Mouse (Mus musculus) layer of hippocampus, postnatal 36 days (tissue): ENCODE data around the gene Lpar1. TPM values are rescaled to one million over a fixed set of nuclear protein-coding genes. Genes with fewer than 3 reads are reported as not detected.

Experiments used
- DNase-seq, 2 experiments: peaks; one replicate each; pipeline ENCODE4 v3.0.0; 2022
- total RNA-seq, 2 experiments: library from RNA; stranded (reverse); gene quantifications; 2 replicates each; pipeline ENCODE4 v1.2.3; 2021

Lpar1 gene
- total RNA-seq, 2 experiments from 2014 or later: 21.8 to 27.2 TPM

DNA sequence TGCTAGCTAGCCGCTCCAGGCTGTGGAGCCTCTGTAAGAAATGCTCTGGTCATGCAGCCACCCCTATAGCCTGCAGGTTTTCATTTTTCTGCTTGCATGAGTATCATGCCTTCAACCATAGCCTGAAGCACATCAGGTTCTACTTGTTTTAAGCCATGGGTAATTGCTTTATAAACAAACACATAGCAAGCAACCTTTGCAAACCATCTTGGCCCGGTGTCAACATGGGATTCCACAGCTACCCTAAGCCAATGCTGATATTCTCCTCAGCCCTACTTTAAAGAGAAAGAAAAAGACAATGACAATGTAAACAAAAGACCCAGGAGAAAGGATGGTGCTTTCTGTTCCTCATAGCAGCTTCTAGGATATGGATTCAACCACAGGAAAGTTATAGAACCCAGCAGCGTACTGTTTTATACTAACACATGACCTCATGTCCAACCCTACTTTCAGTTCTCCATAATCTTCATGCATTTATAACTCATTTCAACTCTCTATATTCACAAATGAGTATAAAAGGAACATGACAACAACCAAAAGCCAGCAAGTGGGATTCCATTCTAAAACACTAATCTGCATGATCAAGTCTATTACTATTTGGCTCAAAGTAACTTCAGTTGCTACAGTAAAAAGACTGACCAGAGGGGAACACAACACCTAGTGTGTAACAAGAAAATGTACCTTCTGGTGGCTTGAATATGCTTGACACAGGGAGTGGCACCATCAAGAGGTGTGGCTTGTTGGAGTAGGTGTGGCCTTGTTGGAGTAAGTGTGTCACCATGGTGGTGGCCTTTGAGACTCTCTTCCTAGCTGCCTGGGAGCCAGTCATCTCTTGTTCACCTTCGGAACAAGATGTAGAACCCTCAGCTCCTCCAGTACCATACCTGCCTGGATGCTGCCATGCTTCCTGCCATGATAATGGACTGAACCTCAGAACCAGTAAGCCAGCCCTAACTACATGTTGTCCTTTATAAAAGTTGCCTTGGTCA is 46.9 kb downstream of the Lpar1 start:
- DNase-seq: no peak

DNA sequence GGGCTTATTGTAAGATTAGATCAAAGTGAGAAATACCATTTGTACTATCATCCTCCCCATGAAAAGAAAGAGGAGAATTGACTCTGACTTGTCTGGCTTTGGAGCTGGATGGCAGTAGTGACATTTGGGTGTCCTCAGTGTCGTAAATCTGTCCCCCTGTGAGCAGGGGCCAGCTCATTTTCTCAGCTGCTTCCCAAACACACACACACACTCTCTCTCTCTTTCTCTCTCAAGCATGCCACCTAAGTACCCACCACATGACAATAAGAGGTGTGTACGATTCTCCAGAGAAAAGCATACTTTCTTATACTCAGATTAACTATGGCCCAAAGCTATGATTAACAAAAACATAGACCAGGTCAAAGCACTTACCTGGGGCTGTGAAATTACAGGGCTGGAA is 49.4 kb downstream of the Lpar1 start:
- DNase-seq: no peak

DNA sequence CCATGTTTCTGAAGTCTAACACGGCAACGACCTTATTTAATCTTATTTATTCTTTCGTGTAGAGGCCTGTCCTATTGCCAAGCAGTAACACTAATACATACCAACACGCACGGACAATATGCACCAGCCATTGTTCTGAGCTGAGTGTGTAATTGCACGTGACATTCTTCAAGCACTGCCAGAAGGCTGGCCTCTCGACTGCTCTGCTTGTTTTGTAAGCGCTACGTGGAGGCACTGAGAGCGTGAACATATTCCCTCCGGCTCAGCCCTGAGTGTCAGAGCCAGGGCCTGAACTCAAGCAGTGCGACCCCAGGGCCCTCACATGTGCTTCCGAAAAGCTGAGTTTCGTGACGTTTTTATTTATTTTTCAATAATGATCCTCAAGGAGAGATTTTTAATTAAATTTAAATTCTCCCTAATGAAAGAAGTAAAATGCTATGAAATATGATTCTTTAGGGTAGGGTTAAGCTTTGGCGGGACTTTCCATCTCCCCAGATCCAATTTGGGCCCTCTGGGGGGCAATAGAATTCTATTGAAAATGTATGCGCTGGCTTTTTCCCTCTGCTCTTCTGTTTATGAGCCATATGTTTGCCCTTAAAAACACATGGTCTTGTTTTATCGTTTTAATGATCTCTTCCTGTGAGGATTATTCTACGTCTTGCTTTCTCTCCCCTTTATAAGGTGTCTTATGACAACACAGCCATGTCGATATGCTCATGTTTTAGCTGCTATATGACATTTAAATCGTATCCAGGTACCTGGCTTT is 52.5 kb downstream of the Lpar1 start:
- DNase-seq: no peak

DNA sequence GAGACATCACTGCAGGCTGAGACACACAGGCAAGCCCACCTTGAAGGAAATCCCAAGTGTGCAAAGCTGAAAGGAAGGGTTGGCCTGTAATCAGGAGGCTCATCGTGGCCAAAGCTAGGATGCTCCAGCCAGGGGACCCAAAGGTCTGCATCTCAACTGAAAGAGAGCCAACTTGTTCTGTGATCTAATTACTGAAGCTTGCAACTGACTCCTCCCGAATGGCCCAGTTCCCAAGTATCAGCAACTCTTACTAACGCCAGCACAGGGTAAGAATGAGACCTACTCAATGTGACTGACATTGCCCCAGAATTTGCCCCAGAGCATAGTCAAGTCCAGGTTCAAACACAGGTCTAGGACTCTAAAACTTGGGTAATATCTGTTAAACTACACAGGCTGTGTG is 53.9 kb downstream of the Lpar1 start:
- no peak for DNase-seq

DNA sequence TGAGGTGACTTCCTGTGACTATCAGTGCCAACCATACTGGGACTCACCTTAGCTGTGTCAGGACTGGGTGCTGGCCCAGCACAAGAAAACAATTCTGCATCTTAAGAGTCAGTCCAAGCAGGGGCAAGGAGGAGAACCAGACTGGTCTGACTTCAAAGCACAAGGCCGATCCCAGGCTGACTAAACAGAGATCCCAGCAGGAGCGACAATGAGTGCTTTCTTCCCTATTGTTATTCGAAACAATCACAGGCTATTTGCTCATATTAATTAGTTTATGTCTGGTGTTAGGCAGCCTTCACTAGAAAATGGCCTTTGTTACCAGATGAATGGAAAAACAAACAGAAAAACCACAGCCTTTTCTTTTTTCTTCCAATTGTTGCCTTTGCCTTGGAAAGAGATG is 54.5 kb downstream of the Lpar1 start:
- DNase-seq: no peak

DNA sequence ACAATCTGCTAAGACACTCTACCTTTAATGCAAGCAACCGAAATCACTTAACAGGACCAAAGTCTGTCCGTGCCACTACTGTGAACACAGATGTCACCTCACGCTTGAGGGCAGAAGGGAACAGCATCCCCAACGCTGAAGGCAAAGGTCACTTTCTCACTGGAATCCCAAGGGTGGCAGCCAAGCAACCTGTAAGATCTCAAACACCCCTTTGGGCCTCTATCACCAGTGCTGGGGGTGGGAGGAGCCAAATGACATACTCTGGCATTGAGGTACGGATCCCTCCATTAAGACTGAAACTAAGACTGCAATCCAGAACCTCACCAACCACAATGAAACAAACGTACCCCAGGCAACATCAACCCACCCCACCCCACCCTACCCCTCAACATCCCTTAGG is 55.0 kb downstream of the Lpar1 start:
- DNase-seq: no peak

DNA sequence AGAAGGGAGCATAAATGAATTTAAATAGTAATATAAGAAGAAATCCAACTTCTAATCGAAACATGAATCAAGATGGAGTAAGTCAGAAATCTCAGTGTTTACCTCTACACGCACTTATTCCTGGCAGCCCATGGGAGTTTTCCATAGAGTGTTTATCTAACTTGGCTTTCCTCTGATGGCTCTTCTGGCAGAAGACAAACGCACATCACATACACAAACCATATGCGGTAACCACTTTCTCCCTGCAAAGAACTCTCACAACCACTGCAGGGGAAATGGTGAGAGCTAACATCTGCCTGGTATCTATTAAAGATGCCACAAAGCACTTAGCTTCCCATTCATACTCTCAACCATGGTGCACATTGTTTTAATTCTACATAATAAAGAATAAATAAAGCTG is 56.4 kb downstream of the Lpar1 start:
- DNase-seq: no peak

DNA sequence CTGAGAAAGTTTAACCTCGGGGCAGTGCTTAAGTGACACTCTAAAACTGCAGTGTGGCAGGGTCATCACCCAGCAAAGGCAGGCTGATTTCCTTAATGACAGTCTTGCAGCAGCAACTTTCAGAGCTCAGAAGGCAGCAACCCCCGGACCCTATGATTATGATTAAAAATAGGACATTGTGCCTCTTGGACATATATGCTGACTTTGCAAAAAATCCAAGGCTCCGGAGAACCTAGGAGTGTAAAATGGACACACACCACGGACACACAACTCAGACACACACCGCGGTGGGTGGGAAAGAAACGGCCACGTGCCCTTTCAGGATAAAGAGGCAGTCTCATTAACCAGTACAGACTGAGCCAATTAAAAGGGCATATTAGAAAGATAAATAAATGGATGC is 57.0 kb downstream of the Lpar1 start:
- DNase-seq: no peak

DNA sequence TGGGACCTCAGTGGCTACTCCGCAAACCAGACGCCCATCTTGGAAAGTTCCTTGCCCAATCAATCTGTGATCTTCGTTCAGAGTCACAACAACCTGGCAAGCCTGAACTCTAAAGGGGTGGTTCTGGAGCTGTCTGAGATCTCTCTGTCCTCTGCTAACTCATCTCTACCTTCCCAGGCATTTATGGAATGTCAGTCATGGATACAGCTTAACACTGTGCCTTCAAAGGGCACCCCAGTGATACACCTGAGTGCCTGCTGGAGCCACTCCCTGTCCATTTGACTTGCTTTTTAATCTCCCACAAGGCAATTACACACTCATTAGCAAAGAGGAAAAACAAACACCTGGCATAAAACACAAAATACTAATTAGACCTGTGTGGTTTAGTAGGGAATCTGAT is 62.0 kb downstream of the Lpar1 start:
- no peak for DNase-seq

DNA sequence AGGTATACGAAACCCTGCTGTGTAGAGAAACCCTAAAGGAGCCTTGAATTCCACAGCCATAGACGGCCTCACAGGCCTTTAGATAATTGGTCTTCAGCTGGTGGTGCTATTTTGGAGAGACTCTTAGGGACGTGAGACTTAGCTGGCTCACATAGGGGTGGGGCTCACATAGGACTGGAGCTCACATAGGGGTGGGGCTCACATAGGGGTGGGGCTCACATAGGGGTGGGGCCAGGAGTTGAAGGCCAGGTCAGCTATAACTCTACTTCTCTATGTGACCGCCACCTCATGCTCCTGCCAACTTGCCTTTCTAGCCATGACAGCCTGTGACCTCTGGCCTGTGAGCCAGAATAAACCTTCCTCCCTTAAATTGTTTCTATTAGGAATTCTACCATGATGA is 63.3 kb downstream of the Lpar1 start:
- DNase-seq: no peak

DNA sequence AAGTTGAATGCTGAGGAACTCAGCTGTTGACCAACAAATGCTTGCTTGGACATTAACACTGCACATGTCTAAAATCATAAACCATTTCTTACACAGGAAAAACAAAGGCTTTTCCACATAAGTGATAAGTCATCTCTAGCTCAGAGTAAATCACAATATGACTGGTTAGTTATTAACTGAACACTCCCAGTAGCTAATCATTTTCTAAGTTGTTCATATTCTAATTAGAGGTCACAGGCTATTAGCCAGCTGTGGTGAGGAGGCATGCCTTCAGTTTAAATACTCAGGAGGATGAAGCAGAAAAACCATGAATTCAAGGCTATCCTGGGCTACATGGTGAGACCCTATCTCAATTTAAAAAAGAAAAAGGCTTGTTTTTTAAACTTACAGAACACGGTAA is 75.1 kb downstream of the Lpar1 start:
- no peak for DNase-seq

DNA sequence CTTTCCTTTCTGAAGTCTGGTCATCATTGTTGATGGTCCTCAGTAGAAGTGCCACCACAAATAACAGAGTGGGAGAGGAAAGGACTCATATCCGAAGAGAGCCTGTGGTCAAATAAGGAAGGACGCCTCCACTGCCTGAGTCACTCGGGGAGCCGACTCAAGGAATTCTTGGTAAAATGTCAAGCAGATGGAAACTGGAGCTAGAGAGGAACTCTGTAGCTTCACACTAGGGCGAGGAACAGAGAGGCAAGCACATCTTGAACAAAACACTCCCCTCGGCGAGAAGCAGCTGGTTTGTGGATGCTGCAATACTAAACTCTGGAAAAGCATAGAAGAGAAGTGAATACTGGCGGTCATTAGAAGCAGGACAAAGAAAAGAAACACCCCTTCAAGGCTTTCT is 76.0 kb downstream of the Lpar1 start:
- DNase-seq: peak; percentile 10 to 11

DNA sequence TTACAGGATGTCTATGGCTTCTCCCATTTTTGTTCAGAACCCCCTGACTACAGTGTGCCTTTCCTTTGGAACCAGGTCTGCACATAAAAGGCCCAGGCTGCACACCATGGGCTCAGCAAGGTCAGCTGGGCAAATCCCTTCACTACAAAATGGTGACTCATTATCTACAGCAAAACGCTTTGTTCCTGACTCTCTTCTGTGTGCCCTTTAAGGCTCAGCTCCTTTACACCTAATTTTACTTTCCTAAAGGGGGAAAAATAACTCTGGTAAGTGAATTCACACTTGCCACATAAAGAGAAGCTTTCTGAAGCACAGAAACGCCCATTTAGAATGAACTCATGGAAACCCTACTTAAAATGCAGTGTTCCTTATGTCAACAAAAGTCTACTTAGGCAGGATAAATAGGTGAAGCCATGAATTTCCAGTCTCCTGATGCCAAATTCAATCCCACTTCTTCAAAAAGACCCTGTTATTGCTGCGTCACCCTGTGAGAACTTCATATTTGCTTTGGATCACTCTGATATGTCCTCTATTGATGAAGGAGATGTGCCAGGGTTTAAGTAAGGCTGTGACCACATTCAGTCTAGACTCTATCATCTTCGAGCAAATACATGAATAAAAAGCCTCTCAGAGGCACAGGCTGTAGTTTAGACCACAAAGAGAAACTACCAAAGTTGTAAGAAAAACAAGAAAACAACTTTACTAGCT is 82.3 kb downstream of the Lpar1 start:
- no peak for DNase-seq

DNA sequence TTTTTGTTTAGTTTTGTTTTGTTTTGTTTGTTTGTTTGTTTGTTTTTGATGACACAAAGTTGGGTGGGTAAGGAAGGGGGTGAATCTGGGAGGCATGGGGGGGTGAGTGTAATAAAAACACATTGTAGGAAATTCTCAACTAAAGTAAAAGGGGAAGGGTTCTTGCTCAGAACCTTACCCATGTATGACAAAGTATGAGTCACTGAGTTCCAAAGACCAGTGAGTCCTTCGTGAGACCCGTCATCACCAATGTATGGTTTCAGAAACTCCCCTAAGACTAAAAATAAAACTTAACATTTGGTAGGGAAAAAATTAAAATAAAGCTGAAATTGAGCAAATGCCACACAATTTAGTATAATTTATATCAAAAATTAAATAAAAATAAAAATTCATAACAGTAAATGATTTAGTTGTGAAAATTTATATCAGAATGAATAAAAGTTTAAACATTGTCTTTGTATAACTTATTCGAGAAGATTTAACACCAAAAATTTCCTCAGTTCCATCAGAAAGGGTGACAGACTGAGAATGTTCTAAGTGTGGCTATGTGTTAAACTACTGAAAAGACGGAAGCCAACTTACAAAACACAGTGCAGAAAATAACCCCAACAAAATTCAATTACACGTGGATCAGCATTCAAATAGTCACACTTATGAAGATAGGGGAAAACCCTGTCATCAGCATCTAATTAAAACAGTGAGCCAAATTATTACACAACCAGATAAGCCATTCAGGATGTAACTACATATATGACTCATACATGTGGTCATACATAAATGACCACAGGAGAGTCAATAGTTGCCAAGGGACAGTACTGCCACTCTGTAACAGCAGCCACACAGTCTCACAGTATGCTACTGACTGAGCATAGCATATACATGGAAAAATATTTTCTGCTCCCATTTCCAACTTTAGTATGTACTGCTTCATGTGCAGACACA is 83.8 kb downstream of the Lpar1 start:
- no peak for DNase-seq

DNA sequence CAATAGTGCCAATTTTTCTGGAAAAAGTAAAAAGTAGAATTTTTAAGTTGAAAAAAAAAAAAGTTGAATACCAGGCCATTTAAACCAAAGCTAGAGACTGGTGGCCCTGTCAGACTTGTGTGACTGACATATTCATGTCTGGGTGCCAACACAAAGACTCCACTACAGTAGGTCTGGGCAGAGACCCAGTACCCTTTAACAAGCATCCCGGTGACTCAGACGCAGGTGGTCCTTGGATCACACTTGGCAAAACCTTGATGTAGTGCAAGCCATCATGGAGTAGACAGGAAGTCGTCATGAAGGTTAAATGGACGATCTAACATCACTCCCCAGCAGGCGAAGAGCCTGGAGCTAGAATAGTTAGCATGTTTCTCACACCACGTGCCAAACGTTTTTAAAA is 84.7 kb downstream of the Lpar1 start:
- no peak for DNase-seq

DNA sequence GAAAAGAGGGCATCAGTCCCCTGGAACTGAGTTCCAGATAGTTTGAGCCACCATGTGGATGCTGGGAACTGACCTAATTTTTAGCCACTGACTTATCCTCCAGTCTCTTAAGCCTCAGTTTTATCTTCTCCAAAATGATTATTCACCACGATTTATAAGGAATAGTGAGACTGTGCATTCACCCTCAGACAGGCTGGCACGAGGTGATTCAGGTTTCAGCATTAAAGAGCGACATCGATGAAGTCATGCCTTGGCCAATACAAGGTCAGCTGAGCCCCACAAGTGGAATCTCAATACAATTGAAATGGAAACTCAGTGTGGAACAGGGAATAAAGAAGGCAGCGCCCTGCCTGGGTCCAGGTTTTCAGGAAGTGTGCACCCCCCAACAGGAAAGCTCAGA is 88.1 kb downstream of the Lpar1 start:
- DNase-seq: no peak

DNA sequence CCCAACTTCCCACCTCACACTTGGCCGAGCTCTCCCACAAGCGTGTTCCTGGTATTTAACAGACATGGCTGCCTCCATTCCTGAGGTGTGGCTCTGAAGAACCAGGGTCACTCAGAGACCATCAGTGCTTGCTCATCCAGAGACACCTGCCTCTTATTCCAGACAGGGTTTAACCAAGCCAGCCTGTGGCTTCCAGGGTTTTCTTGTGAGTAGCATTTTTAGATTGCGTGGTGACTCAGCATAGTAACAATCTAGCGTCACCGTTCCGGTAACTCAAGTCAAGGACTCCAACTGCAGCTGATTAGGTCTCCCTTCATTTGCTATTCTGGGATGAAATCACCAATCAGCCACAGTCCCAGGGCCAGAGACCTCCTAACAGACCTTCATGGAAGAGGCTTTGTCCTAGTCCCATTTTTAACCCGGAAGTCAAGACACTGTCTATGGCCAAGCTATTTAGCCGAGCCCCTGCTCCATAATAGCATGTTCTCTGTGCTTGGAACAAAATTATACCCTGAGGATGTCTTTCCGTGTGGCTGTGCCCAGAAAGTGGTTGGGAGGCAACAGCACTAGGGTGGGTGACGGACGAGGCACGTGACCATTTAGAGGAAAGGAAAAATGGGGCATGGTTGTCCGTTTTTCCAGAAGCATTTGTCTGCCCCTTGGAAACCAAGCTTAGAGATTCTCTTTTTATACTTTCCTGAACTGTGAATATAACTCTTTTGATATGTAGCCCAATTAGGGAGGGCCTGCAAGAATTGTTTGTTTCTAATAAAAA is 89.1 kb downstream of the Lpar1 start:
- no peak for DNase-seq

DNA sequence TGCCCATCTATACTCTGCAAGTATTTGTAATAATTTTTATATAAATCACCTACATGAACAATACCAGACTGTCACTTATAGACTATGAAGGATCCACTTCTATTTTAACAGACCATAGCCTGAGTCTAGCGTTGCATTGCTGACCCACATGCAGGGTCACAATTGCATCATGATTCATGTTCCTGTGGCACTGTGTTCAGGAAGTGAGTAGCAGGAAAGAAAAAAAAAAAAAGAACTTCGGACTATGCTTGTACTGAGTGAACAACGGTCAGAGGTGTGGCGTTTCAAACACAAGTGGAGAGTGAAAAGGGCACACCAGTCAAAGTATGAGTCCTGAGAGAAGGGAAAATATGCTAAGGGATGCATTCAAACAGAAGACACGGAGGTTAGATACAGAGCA is 90.7 kb downstream of the Lpar1 start:
- no peak for DNase-seq

DNA sequence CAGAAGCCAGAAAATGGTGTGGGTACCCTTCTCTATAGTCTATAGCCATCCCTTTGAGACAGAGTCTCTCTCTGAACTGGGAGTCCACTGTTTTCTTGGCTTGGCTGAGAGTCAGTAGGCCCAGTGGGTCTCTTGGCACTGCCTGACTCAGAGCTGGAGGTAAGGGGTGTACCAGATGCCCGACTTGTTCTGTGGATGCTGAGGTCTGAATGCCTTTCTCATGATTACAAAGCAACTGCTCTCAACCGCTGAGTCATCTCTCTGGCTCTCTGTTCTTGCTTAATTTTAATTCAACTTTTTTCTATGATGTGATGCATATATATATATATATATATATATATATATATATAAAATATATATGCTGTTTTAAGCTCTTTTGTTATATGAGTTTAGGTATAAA is 91.1 kb downstream of the Lpar1 start:
- DNase-seq: no peak

DNA sequence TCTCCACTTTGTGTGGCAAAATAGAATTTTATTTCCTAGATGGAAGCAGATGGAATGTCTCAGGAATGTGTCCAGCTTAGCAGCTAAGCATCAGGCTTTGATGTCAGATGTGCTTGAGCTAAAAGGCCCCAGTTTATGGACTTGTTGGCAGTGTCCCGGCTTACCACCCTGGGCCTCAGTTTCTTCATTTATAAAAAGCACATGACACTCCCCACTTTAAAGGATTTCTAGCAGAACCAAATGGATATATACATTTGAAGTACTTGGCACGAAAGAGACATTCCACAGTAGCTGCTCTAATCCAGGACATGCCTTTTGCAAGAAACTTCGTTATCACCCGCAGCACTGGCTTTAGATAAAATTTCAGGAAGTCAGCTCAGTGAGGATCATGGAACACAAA is 100.4 kb downstream of the Lpar1 start:
- no peak for DNase-seq

DNA sequence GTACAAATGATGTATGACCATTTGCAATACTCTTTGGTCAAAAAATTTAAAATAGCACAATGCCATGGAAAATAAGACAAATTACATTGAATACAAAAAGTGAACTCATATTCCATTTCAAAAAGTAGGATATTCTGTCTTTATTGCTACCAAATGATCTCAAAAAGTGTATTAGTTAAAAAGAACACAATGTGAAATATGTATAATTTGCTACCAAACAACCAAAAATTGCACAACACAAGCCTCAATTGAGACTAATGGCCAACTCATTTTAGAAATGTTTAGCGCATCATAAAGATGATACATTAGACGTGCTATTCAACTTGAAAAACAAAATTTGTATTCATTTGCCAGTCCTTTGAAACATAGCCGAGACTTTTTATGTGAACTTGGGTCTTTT is 104.9 kb downstream of the Lpar1 start:
- DNase-seq: no peak
